Mouse (Mus musculus): ENCODE measurements around the gene Bex3.

GRCm38 (mm10) chrX:136278401-136278800 is 8.3 kb downstream of the Bex3 start:
- TF ChIP-seq CTCF (IDR thresholded peaks at IDR 0.05; ENCODE audit: borderline replicate concordance, control insufficient read depth, extremely low read depth, insufficient read depth, low read length, poor library complexity) (no peak), POLR2A (IDR thresholded peaks at IDR 0.05; ENCODE audit: control insufficient read depth, extremely low read depth, insufficient read depth, low read length, poor library complexity) (no peak)

Data from thymus, adult 2 months (tissue).